ENCODE assay signal across 16 mouse cellular contexts in genomic region chr16:72721713-72722481, GRCm38 (mm10).
DNase-seq lines count a peak whose midpoint lies in the region; ATAC-seq lines count a peak whose summit lies in the region.
"Had no signal": no experiment of that assay in that cellular context is flagged by ENCODE, and none has a peak within 500 bp of the region (broad histone marks: within the 10 kb centered on the region; RNA-seq: fewer than 3 reads in every experiment).

No protein-coding gene starts in this region.

- DNase-seq in kidney, postnatal 4 days = no peak
- DNase-seq in lung, postnatal 10 days = peak; percentile 36
- DNase-seq in lung, postnatal 14 days = no peak
- no peak for DNase-seq in cerebellum, adult 11-12 months
- DNase-seq in B cell, adult 2 months = no peak
- DNase-seq: cerebellum, adult 18-20 months; gastrocnemius, postnatal 10 days; right cerebral cortex, postnatal 4 days had no signal

- no peak overlapping the region for H3K4me3 ChIP-seq in kidney, embryonic 15.5 days (replicated peaks)
- no peak overlapping the region for H3K4me3 ChIP-seq in heart, embryonic 16.5 days (ENCODE audit: low read length)
- no peak overlapping the region for H3K4me3 ChIP-seq in stomach, embryonic 15.5 days (replicated peaks)
- H3K4me3 ChIP-seq: hindbrain, embryonic 12.5 days had no signal

- H3K9me3 ChIP-seq in kidney, embryonic 15.5 days (replicated peaks) = no peaks in the 10 kb centered on the region
- H3K9me3 ChIP-seq in heart, embryonic 16.5 days (replicated peaks; ENCODE audit: control insufficient read depth, low read length) = no peaks in the 10 kb centered on the region
- no peaks in the 10 kb centered on the region for H3K9me3 ChIP-seq in stomach, embryonic 15.5 days
- H3K9me3 ChIP-seq: hindbrain, embryonic 12.5 days had no signal

- 71% methylated on average over 14 of the region's 14 CpGs for WGBS in kidney, embryonic 15.5 days
- WGBS in heart, embryonic 16.5 days = 48% methylated on average over 14 of the region's 14 CpGs
- 58% methylated on average over 14 of the region's 14 CpGs for WGBS in stomach, embryonic 15.5 days

- H3K4me2 ChIP-seq in kidney, embryonic 15.5 days = no peak overlapping the region
- no peak overlapping the region for H3K4me2 ChIP-seq in heart, embryonic 16.5 days (ENCODE audit: low read depth, low read length)
- no peak overlapping the region for H3K4me2 ChIP-seq in stomach, embryonic 15.5 days
- H3K4me2 ChIP-seq: hindbrain, embryonic 12.5 days; liver, embryonic 11.5 days had no signal

- peaks cover 16% of the 10 kb centered on the region; the same call in 1 of the 2 replicates for H3K4me1 ChIP-seq in kidney, embryonic 15.5 days
- H3K4me1 ChIP-seq in heart, embryonic 16.5 days (ENCODE audit: control insufficient read depth, insufficient read depth, low read length) = peaks cover 2% of the 10 kb centered on the region; the same call in 1 of the 2 replicates
- peaks cover 8% of the 10 kb centered on the region; the same call in 1 of the 2 replicates for H3K4me1 ChIP-seq in stomach, embryonic 15.5 days

- H3K9ac ChIP-seq in kidney, embryonic 15.5 days = no peak overlapping the region
- no peak overlapping the region for H3K9ac ChIP-seq in heart, embryonic 16.5 days (ENCODE audit: low read length)
- no peak overlapping the region for H3K9ac ChIP-seq in stomach, embryonic 15.5 days
- H3K9ac ChIP-seq: hindbrain, embryonic 12.5 days had no signal

- no peaks in the 10 kb centered on the region for H3K27me3 ChIP-seq in kidney, embryonic 15.5 days
- H3K27me3 ChIP-seq in heart, embryonic 16.5 days (ENCODE audit: control insufficient read depth, insufficient read depth, low read length) = no peaks in the 10 kb centered on the region
- H3K27me3 ChIP-seq in stomach, embryonic 15.5 days (replicated peaks) = no peaks in the 10 kb centered on the region
- H3K27me3 ChIP-seq: hindbrain, embryonic 12.5 days had no signal

- H3K36me3 ChIP-seq in kidney, embryonic 15.5 days = no peaks in the 10 kb centered on the region
- H3K36me3 ChIP-seq in heart, embryonic 16.5 days (ENCODE audit: control insufficient read depth, insufficient read depth) = no peaks in the 10 kb centered on the region
- no peaks in the 10 kb centered on the region for H3K36me3 ChIP-seq in stomach, embryonic 15.5 days
- H3K36me3 ChIP-seq: hindbrain, embryonic 12.5 days had no signal

- ATAC-seq in kidney, embryonic 15.5 days (replicated peaks; ENCODE audit: low FRiP score) = no peak
- ATAC-seq in heart, embryonic 16.5 days (replicated peaks; ENCODE audit: extremely low read depth, insufficient read depth, low FRiP score) = peak; percentile 41; the same call in 1 of the 2 replicates
- ATAC-seq in stomach, embryonic 15.5 days (ENCODE audit: insufficient read depth, low FRiP score, low read depth) = no peak
- ATAC-seq: activated CD4-positive, CD25-positive, alpha-beta regulatory T cell, adult 4 months; CD4-positive, CD25-positive, alpha-beta regulatory T cell, adult 4 months; forebrain, embryonic 14.5 days had no signal

- 0 out of 2 replicates have a peak overlapping the region, but pooled peaks have one; percentile 10 for H3K27ac ChIP-seq in kidney, embryonic 15.5 days
- peak overlapping the region; percentile 5; the same call in 1 of the 2 replicates for H3K27ac ChIP-seq in heart, embryonic 16.5 days (ENCODE audit: low read length)
- peak overlapping the region; percentile 2; the same call in 1 of the 2 replicates for H3K27ac ChIP-seq in stomach, embryonic 15.5 days
- H3K27ac ChIP-seq: hindbrain, embryonic 12.5 days had no signal
